Mouse (Mus musculus) gastrocnemius, postnatal 10 days (tissue): ENCODE measurements at regions not wholly inside any gene's neighbourhood (a gene's known extent, or its start where the extent isn't known, plus 50 kb on each side); places are given as distances from the start of the nearest gene placed in this dataset.
"Not testable (repeated sequence)": the region's sequence is repeated elsewhere in the genome, so short reads cannot be mapped to it uniquely, and the experiment has no call there.

Source experiments
- DNase-seq: peaks from one replicate; pipeline ENCODE4 v3.0.0; 2021; ENCODE audit warnings: mixed read lengths

GRCm38 (mm10) chr15:53984006-53984405 is 99.3 kb downstream of the Gm7489 start:
- DNase-seq = not testable (repeated sequence)

GRCm38 (mm10) chr15:53989888-53990287 is 105.2 kb downstream of the Gm7489 start:
- DNase-seq = no peak

GRCm38 (mm10) chr15:53995199-53995868 is 110.6 kb downstream of the Gm7489 start:
- no peak for DNase-seq

GRCm38 (mm10) chr15:53998600-53999290 is 114.0 kb downstream of the Gm7489 start:
- no peak for DNase-seq

- DNase-seq = no peak
Measured at GRCm38 (mm10) chr15:54033756-54034155, 149.1 kb downstream of the Gm7489 start.

GRCm38 (mm10) chr15:54050711-54051110 is 166.0 kb downstream of the Gm7489 start:
- DNase-seq = no peak

- DNase-seq = peak; percentile 75
Measured at GRCm38 (mm10) chr15:54070005-54070634, 185.4 kb downstream of the Gm7489 start.

- DNase-seq = no peak
Measured at GRCm38 (mm10) chr15:54071732-54072131, 187.0 kb downstream of the Gm7489 start.

GRCm38 (mm10) chr15:54091301-54091700 is 206.6 kb downstream of the Gm7489 start:
- no peak for DNase-seq

- DNase-seq = no peak
Measured at GRCm38 (mm10) chr15:54092386-54092785, 207.7 kb downstream of the Gm7489 start.

GRCm38 (mm10) chr15:54097498-54097897 is 212.8 kb downstream of the Gm7489 start:
- no peak for DNase-seq

GRCm38 (mm10) chr15:54112406-54112805 is 227.7 kb downstream of the Gm7489 start:
- DNase-seq = no peak

- no peak for DNase-seq
Measured at GRCm38 (mm10) chr15:54114096-54114512, 229.4 kb downstream of the Gm7489 start.

GRCm38 (mm10) chr15:54117967-54118538 is 233.3 kb downstream of the Gm7489 start:
- no peak for DNase-seq

- no peak for DNase-seq
Measured at GRCm38 (mm10) chr15:54120456-54120855, 235.8 kb downstream of the Gm7489 start.

- DNase-seq = no peak
Measured at GRCm38 (mm10) chr15:54164350-54164749, 279.6 kb downstream of the Gm7489 start.

- no peak for DNase-seq
Measured at GRCm38 (mm10) chr15:54167842-54168361, 283.2 kb downstream of the Gm7489 start.

- DNase-seq = no peak
Measured at GRCm38 (mm10) chr15:54177221-54177620, 292.5 kb downstream of the Gm7489 start.

- no peak for DNase-seq
Measured at GRCm38 (mm10) chr15:54177791-54178190, 293.1 kb downstream of the Gm7489 start.
